Comparison of ENCODE assay signal across 8 mouse cellular contexts in the genomic region with DNA sequence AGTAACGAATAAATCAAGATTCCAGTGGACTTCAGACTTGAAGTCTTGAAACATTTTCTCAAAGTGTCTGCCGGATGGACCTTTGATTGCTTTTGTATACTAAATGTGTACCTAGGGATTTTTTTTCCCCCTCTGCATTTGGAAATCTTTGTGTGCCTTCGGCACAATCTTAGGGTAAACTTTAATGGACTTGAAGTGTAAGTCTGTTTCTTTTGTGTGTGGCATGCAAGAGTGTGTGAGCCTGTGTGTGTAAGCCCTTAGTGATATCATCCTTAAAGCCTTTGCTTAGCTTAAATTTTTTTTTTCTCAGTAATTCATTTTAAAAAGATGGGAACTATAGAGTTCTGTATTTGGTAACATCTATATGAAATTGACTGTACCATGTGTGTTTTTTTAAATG. TPM values are rescaled to one million over a fixed set of nuclear protein-coding genes. Genes with fewer than 3 reads are reported as not detected.
DNase-seq lines count a peak whose midpoint lies in the region; ATAC-seq and TF ChIP-seq lines count a peak whose summit lies in the region.

No protein-coding gene starts in this region.

- H3K9me3 ChIP-seq in embryonic facial prominence, embryonic 11.5 days (replicated peaks; ENCODE audit: control insufficient read depth, low read length), result no peaks in the 10 kb centered on the region
- H3K9me3 ChIP-seq in hindbrain, postnatal 0 days (ENCODE audit: low read length), result no peaks in the 10 kb centered on the region
- no peaks in the 10 kb centered on the region for H3K9me3 ChIP-seq in midbrain, embryonic 15.5 days

- H3K9ac ChIP-seq in embryonic facial prominence, embryonic 11.5 days (replicated peaks; ENCODE audit: low read length), result no peak overlapping the region
- H3K9ac ChIP-seq in hindbrain, postnatal 0 days (replicated peaks; ENCODE audit: low read length), result peak overlapping the region; percentile 93
- H3K9ac ChIP-seq in midbrain, embryonic 15.5 days, result peak overlapping the region; percentile 99

- H3K4me1 ChIP-seq in embryonic facial prominence, embryonic 11.5 days (ENCODE audit: control insufficient read depth, insufficient read depth, low read length), result peaks cover 2% of the 10 kb centered on the region; the same call in 1 of the 2 replicates
- H3K4me1 ChIP-seq in hindbrain, postnatal 0 days (ENCODE audit: insufficient read depth, low read length), result peaks cover 23% of the 10 kb centered on the region; the same call in 1 of the 2 replicates
- peaks cover 40% of the 10 kb centered on the region for H3K4me1 ChIP-seq in midbrain, embryonic 15.5 days

- H3K36me3 ChIP-seq in embryonic facial prominence, embryonic 11.5 days (replicated peaks; ENCODE audit: control insufficient read depth, insufficient read depth, low read depth, low read length), result no peaks in the 10 kb centered on the region
- no peaks in the 10 kb centered on the region for H3K36me3 ChIP-seq in hindbrain, postnatal 0 days (ENCODE audit: insufficient read depth, low read length)
- no peaks in the 10 kb centered on the region for H3K36me3 ChIP-seq in midbrain, embryonic 15.5 days (replicated peaks)

- H3K4me3 ChIP-seq in layer of hippocampus, adult 2 months, result peak overlapping the region; percentile 91
- H3K4me3 ChIP-seq in embryonic facial prominence, embryonic 11.5 days (ENCODE audit: low read depth, low read length), result peak overlapping the region; percentile 99
- peak overlapping the region; percentile 88 for H3K4me3 ChIP-seq in hindbrain, postnatal 0 days (ENCODE audit: low read length)
- H3K4me3 ChIP-seq in midbrain, embryonic 15.5 days, result peak overlapping the region; percentile 98

- peak overlapping the region; percentile 97 for H3K27ac ChIP-seq in layer of hippocampus, adult 2 months
- no peak overlapping the region for H3K27ac ChIP-seq in embryonic facial prominence, embryonic 11.5 days (replicated peaks; ENCODE audit: low read depth, low read length)
- H3K27ac ChIP-seq in hindbrain, postnatal 0 days, result peak overlapping the region; percentile 92; the same call in 1 of the 2 replicates
- no peak overlapping the region for H3K27ac ChIP-seq in midbrain, embryonic 15.5 days

- DNase-seq in layer of hippocampus, adult 2 months (ENCODE audit: low spot score in 2 of 2), result no peak
- no peak for DNase-seq in layer of hippocampus, adult 11-12 months (ENCODE audit: low spot score)
- DNase-seq in embryonic facial prominence, embryonic 11.5 days (ENCODE audit: low spot score), result no peak
- no peak for DNase-seq in hindbrain, postnatal 0 days (ENCODE audit: low spot score)
- DNase-seq in Muller cell, postnatal 12 days (ENCODE audit: inconsistent ontology term), result no peak
- DNase-seq in kidney, adult 18-20 months, result no peak

- WGBS in embryonic facial prominence, embryonic 11.5 days, result 24% methylated on average over 3 of the region's 3 CpGs
- 13% methylated on average over 3 of the region's 3 CpGs for WGBS in hindbrain, postnatal 0 days
- WGBS in midbrain, embryonic 15.5 days, result 19% methylated on average over 3 of the region's 3 CpGs

- H3K4me2 ChIP-seq in embryonic facial prominence, embryonic 11.5 days (ENCODE audit: low read depth, low read length), result peak overlapping the region; percentile 30
- H3K4me2 ChIP-seq in hindbrain, postnatal 0 days (ENCODE audit: low read depth, low read length), result peak overlapping the region; percentile 66
- peak overlapping the region; percentile 50 for H3K4me2 ChIP-seq in midbrain, embryonic 15.5 days

- H3K27me3 ChIP-seq in embryonic facial prominence, embryonic 11.5 days (ENCODE audit: control insufficient read depth, insufficient read depth, low read length), result no peaks in the 10 kb centered on the region
- H3K27me3 ChIP-seq in hindbrain, postnatal 0 days (ENCODE audit: insufficient read depth, low read length), result no peaks in the 10 kb centered on the region
- no peaks in the 10 kb centered on the region for H3K27me3 ChIP-seq in midbrain, embryonic 15.5 days (replicated peaks)

- TF ChIP-seq CTCF in layer of hippocampus, adult 2 months (conservative IDR thresholded peaks at IDR 0.05), result no peak
- no peak for TF ChIP-seq CTCF in hindbrain, postnatal 0 days (IDR thresholded peaks at IDR 0.05; ENCODE audit: low read depth)

- no peak for ATAC-seq in embryonic facial prominence, embryonic 11.5 days (replicated peaks; ENCODE audit: insufficient number of reproducible peaks, low FRiP score, low TSS enrichment, low read depth)
- ATAC-seq in hindbrain, postnatal 0 days, result no peak
- ATAC-seq in midbrain, embryonic 15.5 days (replicated peaks), result no peak
- no peak for ATAC-seq in megakaryocyte progenitor cell, adult 5-6 weeks (replicated peaks; ENCODE audit: poor library complexity)

RNA-seq across cellular contexts. Expression of gene Akirin2, which starts 1.2 kb away (rescaled TPM):
- total RNA-seq in layer of hippocampus, adult 2 months (2021), result 100 to 1,000 TPM in 1 of 2 experiments, 10 to 100 TPM in 1; 96.0 to 103 TPM
- polyA plus RNA-seq in embryonic facial prominence, embryonic 11.5 days (2014; fragmentation: Nextera tagmentation; extraction: Ambion mirVana), result 80.7 and 84.6 TPM in 2 replicates
- total RNA-seq in hindbrain, postnatal 0 days (2014; rRNA removed), result 75.7 and 82.1 TPM in 2 replicates
- polyA plus RNA-seq in hindbrain, postnatal 0 days (2015; fragmentation: Nextera tagmentation; extraction: Ambion mirVana), result 77.5 and 82.5 TPM in 2 replicates
- 86.6 and 89.9 TPM in 2 replicates for polyA plus RNA-seq in midbrain, embryonic 15.5 days (2015; fragmentation: Nextera tagmentation; extraction: Ambion mirVana)
- 48.9 and 56.4 TPM in 2 replicates for total RNA-seq in megakaryocyte progenitor cell, adult 5-6 weeks (2015)
- 43.6 and 45.2 TPM in 2 replicates for total RNA-seq in megakaryocyte progenitor cell, adult 5-6 weeks (2017)

Comparison
In these comparisons a context has a peak if more than half of its experiments do, and no peak if none do; other contexts are left out.
1. H3K27ac ChIP-seq: peak in layer of hippocampus, adult 2 months (single experiment) and hindbrain, postnatal 0 days (single experiment); none in embryonic facial prominence, embryonic 11.5 days (single experiment) and midbrain, embryonic 15.5 days (single experiment).
2. Peak in every context shown above with its lines, with median percentiles within 50 percentile points of each other: H3K4me3 ChIP-seq and H3K4me2 ChIP-seq.